Mouse (Mus musculus) liver, embryonic 16.5 days (tissue): ENCODE data around the gene Mtg2. TPM values are rescaled to one million over a fixed set of nuclear protein-coding genes. Genes with fewer than 3 reads are reported as not detected.

Experiments used
- ATAC-seq: fragments of 200-750 bp; cut with Nextera tagmentation; 2 replicates; pipeline ENCODE4 v1.8.0; 2017; ENCODE audit warnings: low read depth, mild to moderate bottlenecking, moderate number of reproducible peaks, moderate library complexity
- H3K27ac ChIP-seq: fragments of 300-500 bp; sonication (generic); 2 replicates; pipeline ENCODE4 v1.5.1; 2014; ENCODE audit warnings: mild to moderate bottlenecking, low read length
- H3K27me3 ChIP-seq: fragments of 300-500 bp; sonication (generic); 2 replicates; pipeline ENCODE4 v1.6.1; 2014; ENCODE audit warnings: low read depth, low read length, mixed read lengths; ENCODE audit not compliant: control insufficient read depth, insufficient read depth
- H3K36me3 ChIP-seq: fragments of 300-500 bp; sonication (generic); 2 replicates; pipeline ENCODE4 v1.6.1; 2014; ENCODE audit warnings: mild to moderate bottlenecking; ENCODE audit not compliant: control insufficient read depth, insufficient read depth
- H3K4me1 ChIP-seq: fragments of 300-500 bp; sonication (generic); 2 replicates; pipeline ENCODE4 v1.6.1; 2014; ENCODE audit warnings: low read depth, low read length, mixed read lengths; ENCODE audit not compliant: control insufficient read depth
- H3K4me2 ChIP-seq: fragments of 300-500 bp; sonication (generic); 2 replicates; pipeline ENCODE4 v1.6.1; 2014; ENCODE audit warnings: low read depth, low read length, mixed read lengths
- H3K4me3 ChIP-seq: fragments of 300-500 bp; sonication (generic); 2 replicates; pipeline ENCODE4 v1.5.1; 2014; ENCODE audit warnings: low read depth, mild to moderate bottlenecking, low read length
- H3K9ac ChIP-seq: fragments of 300-500 bp; sonication (generic); 2 replicates; pipeline ENCODE4 v1.6.1; 2014; ENCODE audit warnings: low read depth, low read length
- H3K9me3 ChIP-seq: fragments of 300-500 bp; sonication (generic); replicated peaks from 2 replicates; pipeline ENCODE4 v1.6.1; 2016; ENCODE audit warnings: low read length; ENCODE audit not compliant: control insufficient read depth
- WGBS: fragments of 180-500 bp; shearing (Covaris S2); extraction: QIAGEN DNeasy Blood & Tissue Kit; methylation state at CpG from one replicate; pipeline ENCODE4 v1.1.7; 2014; ENCODE audit not compliant: insufficient replicate concordance; 5-methylcytosine and 5-hydroxymethylcytosine counted together
- polyA plus RNA-seq: library from polyadenylated mRNA; unstranded; fragments of >200 nt; fragmentation: Nextera tagmentation; extraction: Ambion mirVana; gene quantifications from 2 replicates; pipeline ENCODE4 v1.2.1, GENCODE M21; 2015

The Mtg2 gene
- polyA plus RNA-seq, 1 experiment from 2014 or later: 9.7 TPM

DNA sequence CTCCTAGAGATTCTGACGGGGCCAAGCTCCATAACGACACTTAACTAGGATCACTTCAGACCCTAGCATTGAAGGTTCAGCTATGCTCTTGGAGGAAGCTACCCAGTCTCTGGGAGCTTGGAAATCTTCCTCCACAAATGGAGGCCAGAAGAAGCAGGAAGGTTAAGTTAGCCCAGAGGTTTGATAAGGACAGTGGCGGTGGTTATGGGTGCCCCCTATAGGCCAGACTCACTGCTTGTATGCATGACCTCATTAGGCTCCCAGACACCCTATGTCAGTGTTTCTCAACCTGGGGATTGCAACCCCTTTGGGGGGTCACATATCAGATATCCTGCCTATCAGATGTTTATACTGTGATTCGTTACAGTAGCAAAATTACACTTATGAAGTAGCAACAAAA lies 36.7 kb downstream of the Mtg2 start:
- no peak overlapping the region for H3K4me2 ChIP-seq
- peaks cover 14% of the 10 kb centered on the region for H3K4me1 ChIP-seq
- no peak for ATAC-seq
- H3K27ac ChIP-seq: no peak overlapping the region
- no peaks in the 10 kb centered on the region for H3K9me3 ChIP-seq
- no peaks in the 10 kb centered on the region for H3K36me3 ChIP-seq
- no peak overlapping the region for H3K9ac ChIP-seq
- no peak overlapping the region for H3K4me3 ChIP-seq
- peaks cover 38% of the 10 kb centered on the region for H3K27me3 ChIP-seq
- WGBS: 38% methylated on average over 4 of the region's 4 CpGs

DNA sequence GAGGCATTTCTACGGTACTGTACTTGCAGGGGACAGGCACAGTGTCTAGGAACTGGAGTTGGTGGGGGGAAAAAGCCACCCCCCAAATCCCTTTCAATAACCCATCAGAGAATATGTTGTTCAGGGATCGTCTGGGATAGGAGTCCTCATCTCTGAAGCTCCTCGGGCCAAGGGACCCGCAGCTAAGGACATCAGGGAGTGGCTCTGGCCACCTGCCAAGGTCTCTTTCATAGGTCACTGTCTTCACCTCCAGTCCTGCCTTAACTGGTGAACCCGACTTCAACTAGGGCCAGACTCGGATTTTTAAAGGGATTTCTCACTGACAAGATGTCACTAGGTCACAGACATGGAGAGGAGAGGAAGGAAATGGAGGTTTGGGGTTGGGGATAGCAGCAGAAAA lies 37.9 kb downstream of the Mtg2 start:
- Histone ChIP-seq H3K4me1 (peaks cover 14% of the 10 kb centered on the region), H3K4me2 (no peak overlapping the region), H3K4me3 (no peak overlapping the region), H3K36me3 (no peaks in the 10 kb centered on the region), H3K9me3 (no peaks in the 10 kb centered on the region), H3K27ac (no peak overlapping the region), H3K27me3 (peaks cover 26% of the 10 kb centered on the region), H3K9ac (no peak overlapping the region)
- WGBS: 34% methylated on average over 6 of the region's 6 CpGs
- no peak for ATAC-seq

DNA sequence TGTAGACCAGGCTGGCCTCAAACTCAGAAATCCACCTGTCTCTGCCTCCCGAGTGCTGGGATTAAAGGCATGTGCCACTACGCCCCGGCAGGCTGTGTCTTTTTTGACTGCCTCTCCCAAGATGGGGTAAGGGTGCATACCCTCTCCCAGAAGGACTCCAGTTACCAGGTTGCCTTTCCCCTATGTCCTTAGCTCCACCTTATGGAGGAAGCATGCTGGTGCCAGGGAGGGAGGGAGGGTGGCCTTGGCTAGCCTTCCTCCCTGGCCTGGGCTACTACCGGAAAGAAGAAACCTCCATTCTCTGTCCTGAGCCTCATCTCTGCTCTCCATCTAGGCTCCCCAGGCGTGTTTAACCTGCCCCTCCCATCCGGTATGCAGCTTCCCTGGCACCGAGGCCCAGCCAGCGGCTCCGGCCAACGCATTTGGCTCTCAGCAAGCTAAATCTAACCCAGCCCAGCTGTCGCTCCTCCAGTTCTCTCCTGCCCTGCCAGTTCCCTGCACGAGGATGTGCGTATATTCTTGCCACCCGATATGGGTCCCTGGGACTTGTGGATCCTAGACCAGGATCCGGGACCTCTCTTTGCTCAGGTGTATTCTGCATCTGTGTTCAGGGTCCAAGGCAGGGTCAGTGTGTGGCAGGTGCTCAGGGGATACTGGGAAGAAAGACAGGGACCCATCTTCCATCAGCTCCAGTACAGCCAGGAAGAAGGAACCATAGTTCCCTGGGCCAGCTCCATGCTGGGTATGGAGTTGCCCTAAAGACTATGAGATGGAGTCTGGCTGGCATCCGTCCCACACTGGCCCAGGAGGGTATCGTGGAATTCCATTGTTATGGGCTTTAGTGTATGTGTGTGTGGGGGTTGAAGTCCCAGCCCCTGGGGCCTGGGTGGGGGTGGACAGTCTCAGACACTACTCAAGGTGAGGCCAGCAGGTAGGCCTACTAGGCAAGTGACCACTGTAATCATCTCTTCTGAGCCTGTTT lies 43.8 kb downstream of the Mtg2 start:
- no peaks in the 10 kb centered on the region for H3K36me3 ChIP-seq
- H3K9ac ChIP-seq: no peak overlapping the region
- ATAC-seq: no peak
- peaks cover 16% of the 10 kb centered on the region for H3K4me1 ChIP-seq
- 53% methylated on average over 17 of the region's 17 CpGs for WGBS
- H3K4me2 ChIP-seq: no peak overlapping the region
- no peaks in the 10 kb centered on the region; the same call in 1 of the 2 replicates for H3K27me3 ChIP-seq
- H3K9me3 ChIP-seq: no peaks in the 10 kb centered on the region
- H3K27ac ChIP-seq: no peak overlapping the region
- no peak overlapping the region for H3K4me3 ChIP-seq

DNA sequence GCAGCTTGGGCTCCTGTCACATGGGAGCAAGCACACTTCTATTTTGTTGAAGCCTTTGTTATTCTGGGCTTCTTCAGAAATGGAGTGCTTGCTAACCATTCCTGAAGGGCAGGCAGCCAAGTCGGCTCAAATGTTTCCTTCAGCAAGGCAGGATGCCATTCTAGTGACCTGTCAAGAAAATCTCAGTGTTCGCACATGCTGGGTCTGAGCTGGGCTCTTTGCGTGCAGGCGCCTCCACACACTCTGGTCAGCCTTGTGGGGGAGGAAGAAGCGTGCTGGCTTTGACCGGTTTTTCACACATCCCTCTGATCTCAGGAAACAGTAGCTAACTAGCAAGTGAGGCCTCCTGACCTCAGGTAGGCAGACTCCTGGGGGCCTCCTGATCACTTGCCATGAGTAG lies 44.9 kb downstream of the Mtg2 start:
- H3K4me1 ChIP-seq: peaks cover 23% of the 10 kb centered on the region
- no peaks in the 10 kb centered on the region for H3K9me3 ChIP-seq
- WGBS: 37% methylated on average over 6 of the region's 6 CpGs
- H3K27ac ChIP-seq: no peak overlapping the region
- no peak for ATAC-seq
- H3K4me3 ChIP-seq: no peak overlapping the region
- no peak overlapping the region for H3K4me2 ChIP-seq
- no peak overlapping the region for H3K9ac ChIP-seq
- H3K36me3 ChIP-seq: no peaks in the 10 kb centered on the region
- no peaks in the 10 kb centered on the region; the same call in 1 of the 2 replicates for H3K27me3 ChIP-seq

DNA sequence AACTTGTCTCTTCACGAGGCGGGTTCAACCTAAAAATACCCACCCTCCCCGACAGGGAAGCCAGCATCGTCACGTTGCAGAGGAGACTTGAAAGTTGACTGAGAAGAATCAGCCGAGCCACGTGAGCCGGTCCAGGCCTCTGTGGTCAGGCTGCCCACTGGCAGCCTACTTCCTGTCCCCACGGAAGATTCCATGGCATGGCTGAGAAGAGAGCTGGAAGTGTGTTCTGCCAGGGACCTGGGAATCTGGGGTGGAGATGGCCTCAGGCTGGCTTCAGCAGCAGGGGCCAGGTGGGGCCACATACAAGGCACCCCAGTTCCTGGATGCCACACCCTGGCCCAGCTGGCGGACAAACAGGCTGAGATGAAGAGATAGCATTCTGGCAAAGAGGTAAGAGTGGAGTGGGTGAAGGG lies 45.7 kb downstream of the Mtg2 start:
- no peak for ATAC-seq
- Histone ChIP-seq H3K4me2 (no peak overlapping the region), H3K9me3 (no peaks in the 10 kb centered on the region), H3K27ac (no peak overlapping the region), H3K4me1 (peaks cover 25% of the 10 kb centered on the region), H3K27me3 (no peaks in the 10 kb centered on the region; the same call in 1 of the 2 replicates), H3K4me3 (no peak overlapping the region), H3K36me3 (no peaks in the 10 kb centered on the region), H3K9ac (no peak overlapping the region)
- 29% methylated on average over 10 of the region's 10 CpGs for WGBS

DNA sequence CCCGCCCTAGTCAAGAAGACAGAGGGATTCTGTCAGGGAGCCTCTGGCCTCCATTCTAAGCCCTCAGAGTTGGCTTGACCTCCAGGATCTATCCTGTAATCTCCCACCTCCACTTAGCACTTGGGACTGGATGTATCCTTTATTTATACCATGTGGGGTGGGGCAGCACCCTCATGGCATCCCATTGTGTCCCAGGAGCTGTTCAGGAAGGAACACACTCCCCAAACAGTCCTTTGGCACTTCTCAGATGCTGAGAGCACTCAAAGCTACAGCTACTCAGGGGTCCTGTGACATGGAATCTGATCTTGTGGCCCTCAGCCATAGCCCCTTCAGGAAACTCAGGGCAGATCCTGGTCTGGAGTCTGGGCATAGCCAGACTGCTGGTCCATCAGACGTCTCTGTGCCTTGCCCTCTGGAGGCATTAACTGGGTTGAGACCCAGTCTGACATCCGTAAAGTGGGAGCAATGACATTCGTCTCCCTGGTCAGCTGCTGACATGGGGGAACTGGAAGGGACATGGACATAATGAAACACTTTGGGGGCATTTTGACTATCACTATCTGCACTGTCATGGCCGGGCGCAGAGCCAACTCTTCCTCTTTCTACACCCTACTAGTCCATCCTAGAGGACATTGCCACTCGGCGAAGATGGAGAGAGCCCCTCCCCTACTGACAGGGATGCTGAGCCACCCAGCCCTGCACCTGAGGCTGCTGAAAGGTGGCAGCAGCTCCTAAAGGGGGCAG lies 46.5 kb downstream of the Mtg2 start:
- ATAC-seq: no peak
- no peak overlapping the region for H3K9ac ChIP-seq
- 49% methylated on average over 8 of the region's 8 CpGs for WGBS

DNA sequence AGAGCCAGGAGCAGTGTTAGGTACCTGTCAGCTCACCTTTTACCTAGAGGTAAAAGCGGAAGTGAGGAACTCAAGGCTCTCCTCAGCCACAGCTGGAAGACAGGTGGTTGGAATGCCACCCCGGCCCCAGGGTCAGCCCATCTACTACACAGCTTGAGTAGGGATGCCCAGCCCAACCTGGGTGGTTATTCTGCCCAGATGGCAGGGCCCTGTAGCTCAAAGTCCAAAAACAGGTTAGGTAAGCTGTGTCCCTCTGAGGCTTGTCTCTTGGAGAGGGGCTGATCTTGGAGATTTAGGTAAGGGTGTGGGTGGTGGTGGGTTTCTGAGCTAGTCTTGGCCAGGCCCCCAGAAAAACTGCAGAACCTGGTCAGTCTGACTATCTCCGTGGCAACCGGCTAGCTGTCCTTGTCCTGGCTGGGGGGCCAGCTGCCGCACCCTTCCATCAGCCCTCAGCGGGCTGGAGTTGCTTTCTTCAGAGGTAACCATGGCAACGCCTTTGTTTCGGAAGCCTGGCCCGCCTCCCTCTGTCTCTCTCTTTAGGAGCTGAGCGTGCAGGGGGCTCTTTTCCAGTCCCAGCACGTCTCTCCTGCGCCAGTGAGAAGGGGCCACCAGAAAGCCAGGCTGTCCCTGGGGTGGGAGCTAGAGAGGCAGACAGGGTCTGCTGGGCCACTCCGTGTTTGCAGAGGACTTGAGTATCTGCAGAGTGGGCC lies 47.3 kb downstream of the Mtg2 start:
- Histone ChIP-seq H3K27ac (no peak overlapping the region), H3K4me2 (no peak overlapping the region)
- 14% methylated on average over 13 of the region's 13 CpGs for WGBS

More for the DNA sequence above, 46.5 kb downstream of the Mtg2 start:
- Histone ChIP-seq H3K4me2 (no peak overlapping the region), H3K36me3 (no peaks in the 10 kb centered on the region), H3K4me3 (no peak overlapping the region), H3K4me1 (peaks cover 25% of the 10 kb centered on the region), H3K27me3 (no peaks in the 10 kb centered on the region; the same call in 1 of the 2 replicates), H3K27ac (no peak overlapping the region), H3K9me3 (no peaks in the 10 kb centered on the region)

DNA sequence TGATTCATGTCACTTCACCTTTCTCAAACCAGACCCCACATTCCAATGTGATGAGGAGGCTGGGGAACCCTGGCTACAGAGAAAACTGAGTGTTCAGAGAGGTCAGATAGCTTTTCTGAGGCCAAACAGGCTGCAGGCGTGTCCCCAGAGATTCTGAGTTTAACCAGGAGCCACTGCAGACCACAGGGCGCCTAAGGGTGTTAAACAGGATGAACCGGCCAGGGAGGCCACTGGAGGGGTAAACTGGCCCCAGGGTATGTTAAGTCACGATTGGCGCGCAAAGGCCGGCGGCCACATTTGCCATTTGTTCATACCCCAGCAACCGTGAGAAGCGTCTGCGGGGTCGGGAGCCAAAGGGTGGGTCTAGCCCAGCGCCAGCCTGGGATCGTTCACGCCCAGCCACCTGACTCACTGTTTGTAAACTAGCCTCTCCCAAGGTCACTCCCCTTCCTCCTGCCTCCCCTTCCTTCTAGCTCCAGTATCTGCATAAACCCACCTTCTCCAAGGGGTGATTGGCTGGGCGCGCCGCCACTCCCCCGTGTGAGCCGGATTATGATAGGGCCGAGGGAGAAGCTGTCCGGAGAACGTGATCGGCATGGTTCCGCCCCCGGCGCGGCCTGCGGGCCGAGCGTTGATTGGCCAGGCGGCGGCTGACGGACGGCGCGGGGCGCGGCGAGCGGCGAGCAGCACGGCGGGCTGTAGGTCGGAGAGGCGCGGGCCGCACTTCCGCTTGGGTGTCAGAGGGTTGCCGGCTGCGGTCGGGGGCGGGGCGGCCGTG lies 48.5 kb downstream of the Mtg2 start, which contains the start of gene Osbpl2:
Osbpl2 (plus strand) TSS at position 646 of the 778 bp plus-strand sequence.
- peak within 1 kb of the TSS; percentile 97 for H3K4me2 ChIP-seq
- peak within 1 kb of the TSS; percentile 87 for H3K4me3 ChIP-seq
- peak within 1 kb of the TSS; percentile 83 for H3K9ac ChIP-seq
- WGBS: 0% methylated on average over 55 of the region's 55 CpGs
- H3K27ac ChIP-seq: peak within 1 kb of the TSS; percentile 83
- ATAC-seq: peak; percentile 98
- H3K4me1 ChIP-seq: peaks cover 25% of the 10 kb centered on the region
- H3K9me3 ChIP-seq: no peaks in the 10 kb centered on the region
- no peaks in the 10 kb centered on the region for H3K36me3 ChIP-seq
- H3K27me3 ChIP-seq: no peaks in the 10 kb centered on the region; the same call in 1 of the 2 replicates

More for the DNA sequence above, 47.3 kb downstream of the Mtg2 start:
- no peak for ATAC-seq
- no peaks in the 10 kb centered on the region for H3K9me3 ChIP-seq
- no peak overlapping the region for H3K9ac ChIP-seq
- no peaks in the 10 kb centered on the region for H3K36me3 ChIP-seq
- no peak overlapping the region for H3K4me3 ChIP-seq
- peaks cover 25% of the 10 kb centered on the region for H3K4me1 ChIP-seq
- no peaks in the 10 kb centered on the region; the same call in 1 of the 2 replicates for H3K27me3 ChIP-seq
